Comparison of ENCODE assay signal across 1 mouse cellular context in the genomic region with DNA sequence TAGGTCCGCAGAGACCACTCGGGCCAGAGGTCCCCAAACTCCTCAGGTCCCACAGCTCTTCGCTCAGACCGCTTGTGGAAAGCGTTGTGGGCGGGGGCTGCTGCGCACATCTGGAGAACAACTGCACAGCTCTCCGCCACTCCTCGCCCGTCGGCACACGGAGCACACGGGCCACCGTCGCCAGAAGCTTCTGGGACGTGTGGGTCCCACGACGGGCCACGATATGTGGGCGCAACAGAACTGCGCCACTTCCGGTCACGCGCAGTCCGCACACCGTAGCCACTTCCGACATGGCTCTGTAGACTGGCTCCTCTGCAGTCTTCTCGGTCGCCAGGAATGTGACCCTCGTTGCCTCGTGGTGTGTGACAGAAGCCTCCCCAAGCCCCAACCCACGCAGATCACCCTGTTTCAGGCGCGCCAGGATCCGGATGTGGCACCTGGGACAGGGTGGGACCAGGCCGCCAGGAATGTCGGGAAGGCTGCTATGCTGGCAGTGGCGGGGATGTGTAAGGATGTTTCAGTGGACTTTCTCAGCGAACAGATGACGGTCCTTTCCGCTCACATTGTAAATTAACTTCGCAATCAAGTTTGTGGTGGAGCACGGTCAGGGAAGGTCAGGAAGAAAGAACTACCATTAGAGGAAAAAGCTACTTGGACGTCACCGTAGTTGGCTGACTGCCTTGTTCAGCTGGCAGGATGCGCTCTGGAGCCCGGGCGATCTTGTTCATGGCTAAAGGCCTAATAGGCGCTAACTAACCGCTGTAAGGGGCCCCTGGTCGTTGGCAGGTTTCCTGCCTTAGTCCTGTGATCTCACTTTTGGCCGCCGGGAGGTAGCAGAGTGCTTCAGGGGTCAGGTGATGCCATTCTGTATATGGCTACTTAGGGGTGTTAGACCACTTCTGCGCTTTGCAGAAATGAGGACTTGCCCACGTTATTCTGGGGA.
TF ChIP-seq lines count a peak whose summit lies in the region.

No protein-coding gene starts in this region.

TF ChIP-seq in MEL, 35 proteins besides CTCF, POLR2A, EP300 and RAD21:
- TF ChIP-seq MAZ (IDR thresholded peaks at IDR 0.05; ENCODE audit: low read depth, low read length) (peak; percentile 65; the same call in 1 of the 2 replicates), CHD1 (IDR thresholded peaks at IDR 0.05; ENCODE audit: low read depth, low read length) (0 out of 2 replicates have a peak, but pooled peaks have one; percentile 21), POLR2AphosphoS2 (IDR thresholded peaks at IDR 0.05; ENCODE audit: low read length) (peak; percentile 87), JUND (IDR thresholded peaks at IDR 0.05; ENCODE audit: low read depth, low read length) (no peak), TCF12 (IDR thresholded peaks at IDR 0.05; ENCODE audit: low read depth, low read length) (peak; percentile 75), ETS1 (IDR thresholded peaks at IDR 0.05; ENCODE audit: low read depth, low read length) (no peak; the same call in 1 of the 2 replicates), E2F4 (IDR thresholded peaks at IDR 0.05; ENCODE audit: borderline replicate concordance, low read depth, low read length) (no peak; the same call in 1 of the 2 replicates), MAFK (IDR thresholded peaks at IDR 0.05; ENCODE audit: borderline replicate concordance, low read depth, low read length) (no peak), MYC (IDR thresholded peaks at IDR 0.05; ENCODE audit: low read depth, low read length) (peak; percentile 92), UBTF (IDR thresholded peaks at IDR 0.05; ENCODE audit: borderline replicate concordance, insufficient read depth, low read depth, low read length) (0 out of 2 replicates have a peak, but pooled peaks have one; percentile 49), POLR2AphosphoS5 (IDR thresholded peaks at IDR 0.05; ENCODE audit: borderline replicate concordance, low read depth, low read length) (peak; percentile 62), NRF1 (IDR thresholded peaks at IDR 0.05; ENCODE audit: insufficient read depth, low read depth, low read length, poor library complexity, severe bottlenecking) (peak; percentile 75), ZKSCAN1 (IDR thresholded peaks at IDR 0.05; ENCODE audit: low read depth, low read length) (peak; percentile 24; the same call in 1 of the 2 replicates), MEF2A (IDR thresholded peaks at IDR 0.05; ENCODE audit: extremely low read depth, insufficient replicate concordance, low read depth, low read length, poor library complexity, severe bottlenecking) (peak; percentile 30; the same call in 1 of the 2 replicates), KAT2A (conservative IDR thresholded peaks at IDR 0.05; ENCODE audit: low read depth, low read length) (peak; percentile 88), MXI1 (IDR thresholded peaks at IDR 0.05; ENCODE audit: low read depth, low read length) (peak; percentile 84), TBP (IDR thresholded peaks at IDR 0.05; ENCODE audit: low read depth, low read length) (peak; percentile 77), HCFC1 (IDR thresholded peaks at IDR 0.05; ENCODE audit: low read depth, low read length) (peak; percentile 95), SMC3 (IDR thresholded peaks at IDR 0.05; ENCODE audit: low read depth, low read length) (peak; percentile 51), ZC3H11A (IDR thresholded peaks at IDR 0.05; ENCODE audit: low read depth, low read length) (no peak), CHD2 (IDR thresholded peaks at IDR 0.05; ENCODE audit: low read length) (0 out of 2 replicates have a peak, but pooled peaks have one; percentile 36), GABPA (IDR thresholded peaks at IDR 0.05; ENCODE audit: low read depth, low read length) (no peak; the same call in 1 of the 2 replicates), BHLHE40 (IDR thresholded peaks at IDR 0.05; ENCODE audit: borderline replicate concordance, low read depth, low read length) (peak; percentile 87), USF1 (IDR thresholded peaks at IDR 0.05; ENCODE audit: low read depth, low read length) (peak; percentile 91), SIN3A (IDR thresholded peaks at IDR 0.05; ENCODE audit: low read length) (peak; percentile 86), GATA1 (IDR thresholded peaks at IDR 0.05; ENCODE audit: low read depth, low read length) (no peak), ELF1 (IDR thresholded peaks at IDR 0.05; ENCODE audit: low read depth, low read length) (peak; percentile 94), USF2 (IDR thresholded peaks at IDR 0.05; ENCODE audit: borderline replicate concordance in 1 of 2, insufficient read depth in 1 of 2, low read depth in 1 of 2, low read length in 2 of 2) (0 out of 4 replicates have a peak, but pooled peaks of 1 of the 2 experiments have one; percentile 39), ZNF384 (IDR thresholded peaks at IDR 0.05; ENCODE audit: low read depth, low read length) (no peak), MYB (IDR thresholded peaks at IDR 0.05; ENCODE audit: low read depth, low read length) (no peak), MAX (IDR thresholded peaks at IDR 0.05; ENCODE audit: low read length) (peak; percentile 91), NELFE (IDR thresholded peaks at IDR 0.05; ENCODE audit: low read depth, low read length) (peak; percentile 95), RCOR1 (IDR thresholded peaks at IDR 0.05; ENCODE audit: low read depth, low read length) (0 out of 2 replicates have a peak, but pooled peaks have one; percentile 15), ZMIZ1 (IDR thresholded peaks at IDR 0.05; ENCODE audit: low read depth, low read length) (peak; percentile 94), TAL1 (IDR thresholded peaks at IDR 0.05; ENCODE audit: low read length) (no peak)
